Mouse (Mus musculus) activated CD4-positive, CD25-positive, alpha-beta regulatory T cell, adult 4 months (primary cell): ENCODE measurements at regions not wholly inside any gene's neighbourhood (a gene's known extent, or its start where the extent isn't known, plus 50 kb on each side); places are given as distances from the start of the nearest gene placed in this dataset.

Experiments
- ATAC-seq: one replicate; pipeline ENCODE4 v1.8.0; 2017

- ATAC-seq, result no peak
Observed at GRCm38 (mm10) chr1:142055207-142055606, 1585.3 kb upstream of the B3galt2 start.
